In the genomic region with DNA sequence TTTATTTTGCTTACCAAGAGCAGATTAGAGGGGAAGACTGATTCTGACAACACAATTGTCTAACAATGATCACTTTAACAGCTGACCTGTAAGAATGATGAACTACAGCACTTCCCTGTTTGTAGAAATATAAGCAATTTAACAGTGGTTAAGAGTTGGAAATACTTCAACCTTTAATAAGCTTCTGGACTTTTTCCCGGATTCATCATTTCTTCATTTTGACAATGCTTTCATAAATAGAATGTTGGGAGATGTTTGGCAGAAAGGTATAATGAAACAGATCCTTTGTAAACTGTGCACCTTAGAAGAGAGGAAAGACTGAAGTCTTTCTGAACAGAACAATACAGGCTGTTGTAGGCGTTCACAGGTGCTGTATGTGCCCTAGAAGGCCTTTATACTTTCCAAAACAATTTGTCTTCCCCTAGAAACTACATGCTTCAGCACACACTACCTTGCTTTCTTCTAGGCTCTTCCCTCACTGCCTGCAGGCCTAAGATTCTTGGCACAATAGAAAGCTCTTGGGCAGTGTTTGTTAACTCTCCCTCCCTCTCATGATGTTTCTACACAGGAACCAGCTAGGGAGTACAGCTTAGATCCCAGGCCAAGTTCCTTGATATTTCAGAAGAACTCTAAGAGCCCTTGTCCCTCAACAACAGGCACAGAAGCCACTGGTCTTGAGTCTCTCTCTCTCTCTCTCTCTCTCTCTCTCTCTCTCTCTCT, we compare ENCODE assay signal across 20 mouse cellular contexts. TPM values are rescaled to one million over a fixed set of nuclear protein-coding genes. Genes with fewer than 3 reads are reported as not detected.
DNase-seq lines count a peak whose midpoint lies in the region; ATAC-seq and TF ChIP-seq lines count a peak whose summit lies in the region.
"Had no signal": no experiment of that assay in that cellular context is flagged by ENCODE, and none has a peak within 500 bp of the region (broad histone marks: within the 10 kb centered on the region; RNA-seq: fewer than 3 reads in every experiment).

No protein-coding gene starts in this region.

- ATAC-seq in lung, postnatal 0 days = peak; percentile 61; the same call in 1 of the 2 replicates
- peak; percentile 18; the same call in 1 of the 2 replicates for ATAC-seq in stomach, embryonic 15.5 days (ENCODE audit: insufficient read depth, low FRiP score, low read depth)
- no peak for ATAC-seq in forebrain, embryonic 14.5 days
- ATAC-seq: forebrain, embryonic 15.5 days; hindbrain, embryonic 16.5 days; intestine, embryonic 16.5 days; liver, embryonic 12.5 days had no signal

- no peak for TF ChIP-seq CTCF in lung, postnatal 0 days (IDR thresholded peaks at IDR 0.05)
- no peak for TF ChIP-seq CTCF in embryonic fibroblast, embryonic 13.5 days (IDR thresholded peaks at IDR 0.05; ENCODE audit: borderline replicate concordance, insufficient read depth, low read length)

- intact Hi-C loops in heart, postnatal 25 days (cut with DNase I) = no loop called here

- no peak overlapping the region for H3K4me2 ChIP-seq in lung, postnatal 0 days (replicated peaks; ENCODE audit: low read depth, low read length)
- no peak overlapping the region for H3K4me2 ChIP-seq in stomach, embryonic 15.5 days
- H3K4me2 ChIP-seq in forebrain, embryonic 14.5 days (ENCODE audit: low read length) = no peak overlapping the region
- H3K4me2 ChIP-seq: forebrain, embryonic 15.5 days; heart, embryonic 11.5 days; liver, embryonic 12.5 days had no signal

- WGBS in lung, postnatal 0 days = 46% methylated on average over 2 of the region's 2 CpGs
- WGBS in stomach, embryonic 15.5 days = 55% methylated on average over 2 of the region's 2 CpGs
- 64% methylated on average over 2 of the region's 2 CpGs for WGBS in forebrain, embryonic 14.5 days

- H3K36me3 ChIP-seq in lung, postnatal 0 days (ENCODE audit: insufficient read depth, low read length) = no peaks in the 10 kb centered on the region
- no peaks in the 10 kb centered on the region for H3K36me3 ChIP-seq in stomach, embryonic 15.5 days
- H3K36me3 ChIP-seq in forebrain, embryonic 14.5 days (ENCODE audit: control insufficient read depth, insufficient read depth, low read length) = no peaks in the 10 kb centered on the region
- H3K36me3 ChIP-seq: forebrain, embryonic 15.5 days; liver, embryonic 12.5 days had no signal

- no peak overlapping the region for H3K27ac ChIP-seq in lung, postnatal 0 days (ENCODE audit: low read length)
- H3K27ac ChIP-seq in embryonic fibroblast, embryonic 13.5 days (ENCODE audit: insufficient read depth, low read length) = peak overlapping the region; percentile 17; the same call in 1 of the 2 replicates
- H3K27ac ChIP-seq in stomach, embryonic 15.5 days = 0 out of 2 replicates have a peak overlapping the region, but pooled peaks have one; percentile 18
- no peak overlapping the region for H3K27ac ChIP-seq in forebrain, embryonic 14.5 days (ENCODE audit: low read depth, low read length)
- H3K27ac ChIP-seq: forebrain, embryonic 15.5 days; liver, embryonic 12.5 days had no signal

- peak; percentile 85 for DNase-seq in heart, adult 11 months
- no peak for DNase-seq in heart, postnatal 25 days (ENCODE audit: low spot score)
- peak; percentile 59 for DNase-seq in lung, postnatal 0 days (ENCODE audit: low spot score)
- DNase-seq in lung, postnatal 14 days = no peak
- no peak for DNase-seq in forebrain, embryonic 14.5 days (ENCODE audit: low spot score)
- DNase-seq: adrenal gland, adult 8-10 months; B cell, adult 2 months; cerebellum, adult 18-20 months; cerebellum, postnatal 36 days; gastrocnemius, postnatal 14 days; heart, postnatal 36 days; thymus, adult 18-20 months; thymus, postnatal 4 days had no signal

- TF ChIP-seq EP300 in lung, postnatal 0 days (IDR thresholded peaks at IDR 0.05) = no peak

- no peaks in the 10 kb centered on the region for H3K4me1 ChIP-seq in lung, postnatal 0 days (ENCODE audit: insufficient read depth, low read depth, low read length)
- H3K4me1 ChIP-seq in embryonic fibroblast, embryonic 13.5 days (ENCODE audit: control insufficient read depth, insufficient read depth, low read length) = no peaks in the 10 kb centered on the region
- no peaks in the 10 kb centered on the region for H3K4me1 ChIP-seq in stomach, embryonic 15.5 days
- H3K4me1 ChIP-seq in forebrain, embryonic 14.5 days (ENCODE audit: control insufficient read depth, insufficient read depth, low read length) = no peaks in the 10 kb centered on the region
- H3K4me1 ChIP-seq: forebrain, embryonic 15.5 days; liver, embryonic 12.5 days had no signal

- no peak overlapping the region for H3K9ac ChIP-seq in lung, postnatal 0 days (replicated peaks; ENCODE audit: low read depth)
- no peak overlapping the region for H3K9ac ChIP-seq in stomach, embryonic 15.5 days
- H3K9ac ChIP-seq in forebrain, embryonic 14.5 days (ENCODE audit: low read length) = no peak overlapping the region
- H3K9ac ChIP-seq: forebrain, embryonic 15.5 days; liver, embryonic 12.5 days had no signal

- no peaks in the 10 kb centered on the region for H3K9me3 ChIP-seq in lung, postnatal 0 days (ENCODE audit: low read length)
- no peaks in the 10 kb centered on the region for H3K9me3 ChIP-seq in stomach, embryonic 15.5 days
- no peaks in the 10 kb centered on the region for H3K9me3 ChIP-seq in forebrain, embryonic 14.5 days (replicated peaks; ENCODE audit: control insufficient read depth, low read length)
- H3K9me3 ChIP-seq: forebrain, embryonic 15.5 days; liver, embryonic 12.5 days had no signal

- H3K4me3 ChIP-seq in lung, postnatal 0 days (ENCODE audit: low read depth, low read length) = no peak overlapping the region
- no peak overlapping the region for H3K4me3 ChIP-seq in embryonic fibroblast, embryonic 13.5 days (ENCODE audit: insufficient read depth, low read length)
- H3K4me3 ChIP-seq in stomach, embryonic 15.5 days (replicated peaks) = no peak overlapping the region
- no peak overlapping the region for H3K4me3 ChIP-seq in forebrain, embryonic 14.5 days (ENCODE audit: low read depth, low read length)
- H3K4me3 ChIP-seq: forebrain, embryonic 15.5 days; liver, embryonic 12.5 days had no signal

- H3K27me3 ChIP-seq in lung, postnatal 0 days (replicated peaks; ENCODE audit: insufficient read depth, low read length) = no peaks in the 10 kb centered on the region
- H3K27me3 ChIP-seq in stomach, embryonic 15.5 days (replicated peaks) = no peaks in the 10 kb centered on the region
- H3K27me3 ChIP-seq in forebrain, embryonic 14.5 days (replicated peaks; ENCODE audit: control insufficient read depth, insufficient read depth, low read length) = no peaks in the 10 kb centered on the region
- H3K27me3 ChIP-seq: forebrain, embryonic 15.5 days; liver, embryonic 12.5 days had no signal

- TF ChIP-seq POLR2A in embryonic fibroblast, embryonic 13.5 days (IDR thresholded peaks at IDR 0.05; ENCODE audit: low read depth, low read length) = no peak

RNA-seq across cellular contexts. Expression of a gene that starts 46.4 kb away (rescaled TPM):
- total RNA-seq in heart, postnatal 25 days (2021) = 1 to 10 TPM; 7.0 to 7.7 TPM
- polyA plus RNA-seq in lung, postnatal 0 days (2015; fragmentation: Nextera tagmentation; extraction: Ambion mirVana) = 11.4 and 13.9 TPM in 2 replicates
- 26.5 and 27.7 TPM in 2 replicates for polyA plus RNA-seq in embryonic fibroblast, embryonic 13.5 days (2011; ENCODE audit: insufficient read length, low read depth, missing spikeins)
- polyA plus RNA-seq in stomach, embryonic 15.5 days (2015; fragmentation: Nextera tagmentation; extraction: Ambion mirVana) = 24.2 and 24.3 TPM in 2 replicates
- polyA plus RNA-seq in forebrain, embryonic 14.5 days (2014; fragmentation: Nextera tagmentation; extraction: Ambion mirVana) = 16.1 and 18.4 TPM in 2 replicates

Comparison
In these comparisons a context has a peak if more than half of its experiments do, and no peak if none do; other contexts are left out.
1. DNase-seq: peak in heart, adult 11 months (single experiment) and lung, postnatal 0 days (single experiment); none in heart, postnatal 25 days (single experiment), lung, postnatal 14 days (single experiment) and forebrain, embryonic 14.5 days (single experiment).
2. H3K27ac ChIP-seq: peak in embryonic fibroblast, embryonic 13.5 days (single experiment) and stomach, embryonic 15.5 days (single experiment); none in lung, postnatal 0 days (single experiment) and forebrain, embryonic 14.5 days (single experiment).